Mouse (Mus musculus) myocyte (in vitro differentiated cells): ENCODE results near the gene Scp2d1. TPM values are rescaled to one million over a fixed set of nuclear protein-coding genes. Genes with fewer than 3 reads are reported as not detected.

Experiments
- H3K27me3 ChIP-seq: one replicate; pipeline ENCODE4 v1.6.1; 2011; ENCODE audit not compliant: control insufficient read depth, insufficient read depth, insufficient read length
- H3K36me3 ChIP-seq: one replicate; pipeline ENCODE4 v1.6.1; 2011; ENCODE audit not compliant: control insufficient read depth, insufficient read depth
- H3K4me2 ChIP-seq: one replicate; pipeline ENCODE4 v1.6.1; 2011; ENCODE audit warnings: low read depth, control low read depth
- H3K4me3 ChIP-seq: one replicate; pipeline ENCODE4 v1.5.1; 2011; ENCODE audit warnings: mild to moderate bottlenecking, control low read depth, moderate library complexity
- H3K79me2 ChIP-seq: one replicate; pipeline ENCODE4 v1.6.1; 2011; ENCODE audit not compliant: control insufficient read depth, insufficient read depth
- H3ac ChIP-seq: one replicate; pipeline ENCODE4 v1.6.1; 2011; ENCODE audit not compliant: control insufficient read depth, insufficient read length
- CEBPB ChIP-seq: IDR thresholded peaks from 2 replicates; pipeline ENCODE4 v1.6.1; 2011; ENCODE audit warnings: mild to moderate bottlenecking, moderate library complexity; ENCODE audit not compliant: poor library complexity, insufficient read depth, severe bottlenecking
- E2F4 ChIP-seq: IDR thresholded peaks from one replicate; pipeline ENCODE4 v1.6.1; 2011; ENCODE audit warnings: mild to moderate bottlenecking, control low read depth, moderate library complexity; ENCODE audit not compliant: insufficient read depth
- MAX ChIP-seq: IDR thresholded peaks from one replicate; pipeline ENCODE4 v1.6.1; 2011; ENCODE audit warnings: low read depth, mild to moderate bottlenecking, control low read depth
- MYOD1 ChIP-seq, 3 experiments: IDR thresholded peaks; one replicate each; pipeline ENCODE4 v1.6.1; 2011; ENCODE audit warnings: control low read depth in 2 of 3, low read depth in 2 of 3, mild to moderate bottlenecking in 2 of 3, moderate library complexity in 1 of 3; ENCODE audit not compliant: insufficient read length in 2 of 3, control insufficient read depth in 1 of 3
- MYOG ChIP-seq, 3 experiments: IDR thresholded peaks; one replicate each; pipeline ENCODE4 v1.6.1; 2011; ENCODE audit warnings: control low read depth in 2 of 3, low read depth in 2 of 3, mild to moderate bottlenecking in 2 of 3; ENCODE audit not compliant: insufficient read length in 2 of 3, control insufficient read depth in 1 of 3, insufficient read depth in 1 of 3
- POLR2A ChIP-seq: IDR thresholded peaks from one replicate; pipeline ENCODE4 v1.6.1; 2011; ENCODE audit warnings: low read depth, mild to moderate bottlenecking, control low read depth, moderate library complexity; ENCODE audit not compliant: insufficient read length
- POLR2AphosphoS2 ChIP-seq: IDR thresholded peaks from one replicate; pipeline ENCODE4 v1.6.1; 2011; ENCODE audit warnings: low read depth, control low read depth; ENCODE audit not compliant: insufficient read length
- REST ChIP-seq: IDR thresholded peaks from one replicate; pipeline ENCODE4 v1.6.1; 2011; ENCODE audit warnings: mild to moderate bottlenecking, control low read depth, moderate library complexity; ENCODE audit not compliant: insufficient read depth, insufficient read length
- SRF ChIP-seq: IDR thresholded peaks from one replicate; pipeline ENCODE4 v1.6.1; 2011; ENCODE audit warnings: low read depth; ENCODE audit not compliant: control insufficient read depth, insufficient read length
- TCF12 ChIP-seq: IDR thresholded peaks from one replicate; pipeline ENCODE4 v1.6.1; 2011; ENCODE audit warnings: mild to moderate bottlenecking, control low read depth; ENCODE audit not compliant: poor library complexity, insufficient read depth, severe bottlenecking
- TCF3 ChIP-seq: IDR thresholded peaks from one replicate; pipeline ENCODE4 v1.6.1; 2011; ENCODE audit warnings: low read depth, control low read depth; ENCODE audit not compliant: insufficient read length
- USF1 ChIP-seq: IDR thresholded peaks from one replicate; pipeline ENCODE4 v1.6.1; 2011; ENCODE audit warnings: low read depth, mild to moderate bottlenecking, control low read depth, moderate library complexity
- polyA plus RNA-seq: library from polyadenylated mRNA; unstranded; fragments of >200 nt; fragmentation: generic; extraction: Trizol; gene quantifications from one replicate; pipeline ENCODE4 v1.2.1, GENCODE M21; 2012; ENCODE audit warnings: missing spikeins

Gene Scp2d1
- polyA plus RNA-seq, 1 experiment = not detected

GRCm38 (mm10) chr2:144782481-144782880, 41.0 kb upstream of the Scp2d1 start:
- H3K27me3 ChIP-seq = no peaks in the 10 kb centered on the region
- no peak overlapping the region for H3K4me2 ChIP-seq
- H3ac ChIP-seq = no peak overlapping the region
- no peaks in the 10 kb centered on the region for H3K36me3 ChIP-seq
- no peaks in the 10 kb centered on the region for H3K79me2 ChIP-seq
- H3K4me3 ChIP-seq = no peak overlapping the region
- no peak for TF ChIP-seq MAX

DNA sequence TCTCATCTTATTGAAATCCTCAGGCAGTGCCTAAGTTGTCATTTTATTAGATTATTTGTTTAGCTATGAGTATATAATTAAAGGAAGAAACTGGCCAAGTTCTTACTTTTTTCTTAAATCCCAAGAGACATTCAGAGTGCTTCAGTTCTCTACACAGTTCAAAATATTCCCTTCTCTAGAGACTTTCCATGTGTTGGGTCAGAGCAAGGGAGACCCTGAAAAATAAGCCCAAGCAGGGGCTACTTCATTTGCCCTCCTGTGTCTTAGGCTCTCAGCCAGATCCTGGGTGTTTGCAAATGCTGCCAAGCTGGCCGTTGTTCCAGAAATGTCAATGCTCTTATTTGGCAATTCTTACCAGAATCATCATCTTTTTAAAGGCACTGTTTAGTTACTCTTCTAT, 40.3 kb upstream of the Scp2d1 start:
- H3ac ChIP-seq = no peak overlapping the region
- TF ChIP-seq SRF (no peak), POLR2AphosphoS2 (no peak), TCF12 (no peak), REST (no peak), MYOD1 (IDR thresholded peaks at IDR 0.05; ENCODE audit: control insufficient read depth in 1 of 3, insufficient read length in 2 of 3, low read depth in 2 of 3) (no peak), CEBPB (no peak), E2F4 (no peak), POLR2A (no peak), MYOG (IDR thresholded peaks at IDR 0.05; ENCODE audit: control insufficient read depth in 1 of 3, insufficient read depth in 1 of 3, insufficient read length in 2 of 3, low read depth in 2 of 3) (no peak), USF1 (no peak), MAX (no peak), TCF3 (no peak)
- no peak overlapping the region for H3K4me3 ChIP-seq
- no peaks in the 10 kb centered on the region for H3K79me2 ChIP-seq
- H3K27me3 ChIP-seq = no peaks in the 10 kb centered on the region
- no peaks in the 10 kb centered on the region for H3K36me3 ChIP-seq
- no peak overlapping the region for H3K4me2 ChIP-seq

DNA sequence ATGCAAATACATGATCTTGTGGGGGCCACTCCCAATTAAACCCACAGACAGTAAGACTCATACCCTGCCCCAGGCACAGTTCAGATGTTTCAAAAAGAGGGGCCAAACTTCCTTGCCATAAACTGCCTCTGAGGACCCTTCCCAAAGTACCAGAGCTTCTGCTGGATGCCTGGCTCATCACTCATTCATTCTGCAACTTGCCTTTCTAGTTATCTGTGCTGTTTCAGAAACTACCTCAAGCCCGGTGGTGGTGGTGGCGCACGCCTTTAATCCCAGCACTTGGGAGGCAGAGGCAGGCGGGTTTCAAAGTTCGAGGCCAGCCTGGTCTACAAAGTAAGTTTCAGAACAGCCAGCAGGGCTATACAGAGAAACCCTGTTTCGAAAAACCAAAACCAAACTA, 39.6 kb upstream of the Scp2d1 start:
- no peaks in the 10 kb centered on the region for H3K36me3 ChIP-seq
- H3ac ChIP-seq = no peak overlapping the region
- no peaks in the 10 kb centered on the region for H3K79me2 ChIP-seq
- no peak overlapping the region for H3K4me2 ChIP-seq
- TF ChIP-seq USF1 = no peak
- TF ChIP-seq MAX = no peak
- TF ChIP-seq POLR2A = no peak
- TF ChIP-seq TCF12 = no peak
- no peak for TF ChIP-seq MYOG (IDR thresholded peaks at IDR 0.05; ENCODE audit: control insufficient read depth in 1 of 3, insufficient read depth in 1 of 3, insufficient read length in 2 of 3, low read depth in 2 of 3)
- TF ChIP-seq E2F4 = no peak
- no peak for TF ChIP-seq TCF3
- no peak for TF ChIP-seq SRF
- no peak for TF ChIP-seq CEBPB
- no peak for TF ChIP-seq POLR2AphosphoS2
- no peak for TF ChIP-seq REST
- TF ChIP-seq MYOD1 (IDR thresholded peaks at IDR 0.05; ENCODE audit: control insufficient read depth in 1 of 3, insufficient read length in 2 of 3, low read depth in 2 of 3) = no peak
- H3K4me3 ChIP-seq = no peak overlapping the region
- no peaks in the 10 kb centered on the region for H3K27me3 ChIP-seq

DNA sequence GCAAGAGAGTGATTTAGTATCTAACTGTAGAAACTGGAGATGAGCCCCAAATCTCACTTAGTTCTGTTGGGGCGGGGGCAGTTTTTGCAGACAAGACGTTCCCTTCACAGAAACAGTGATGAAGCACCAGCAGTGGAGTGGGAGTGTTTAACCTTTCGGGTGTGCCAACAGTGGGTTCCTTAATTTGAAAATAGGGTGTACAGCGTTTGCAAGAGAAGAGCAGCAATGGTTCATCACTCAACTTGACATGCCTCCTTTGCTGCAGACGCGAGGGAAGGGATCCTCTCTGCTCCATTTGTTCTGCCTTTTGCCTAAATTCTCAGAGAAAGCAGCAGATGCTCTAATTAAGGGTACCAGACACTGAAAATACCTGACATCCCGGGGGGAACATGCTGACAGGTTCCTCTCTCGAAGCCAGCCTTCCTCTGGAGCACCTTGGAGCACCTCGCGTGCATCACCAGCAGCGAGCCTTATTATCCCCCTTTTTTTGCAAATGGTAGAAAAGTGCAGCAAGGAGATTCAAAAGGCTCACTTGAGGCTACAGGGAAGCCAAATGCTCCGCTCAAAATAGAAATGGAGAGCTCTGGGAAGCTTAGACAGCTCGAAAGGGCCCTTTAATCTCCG, 31.7 kb upstream of the Scp2d1 start:
- no peak overlapping the region for H3K4me3 ChIP-seq
- H3K36me3 ChIP-seq = no peaks in the 10 kb centered on the region
- no peaks in the 10 kb centered on the region for H3K79me2 ChIP-seq
- H3K27me3 ChIP-seq = no peaks in the 10 kb centered on the region
- H3ac ChIP-seq = no peak overlapping the region
- TF ChIP-seq MAX (no peak), E2F4 (no peak), TCF3 (no peak), USF1 (no peak), POLR2AphosphoS2 (no peak), POLR2A (no peak), MYOD1 (IDR thresholded peaks at IDR 0.05; ENCODE audit: control insufficient read depth in 1 of 3, insufficient read length in 2 of 3, low read depth in 2 of 3) (no peak), MYOG (IDR thresholded peaks at IDR 0.05; ENCODE audit: control insufficient read depth in 1 of 3, insufficient read depth in 1 of 3, insufficient read length in 2 of 3, low read depth in 2 of 3) (no peak), SRF (no peak), CEBPB (no peak), REST (no peak), TCF12 (no peak)
- no peak overlapping the region for H3K4me2 ChIP-seq

DNA sequence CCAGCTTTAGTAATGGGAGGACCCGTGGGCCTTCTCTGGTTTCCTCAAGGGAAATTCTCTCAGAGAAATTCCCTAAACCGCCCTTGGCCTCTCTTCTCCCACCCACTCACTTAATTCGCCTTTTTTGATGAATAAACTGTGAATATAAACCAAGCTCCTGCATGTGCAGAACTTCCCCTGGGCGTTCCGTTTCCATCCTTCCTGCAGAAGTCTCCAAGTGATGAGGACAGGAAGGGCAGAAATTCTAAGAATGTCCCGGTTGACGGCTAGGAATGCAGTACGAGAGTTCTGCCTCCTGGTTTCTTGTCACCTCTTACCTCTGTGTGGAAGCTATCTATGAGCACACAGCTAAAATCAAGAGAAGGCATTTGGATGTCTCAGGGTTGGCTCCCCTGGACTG, 25.9 kb upstream of the Scp2d1 start:
- no peak overlapping the region for H3K4me2 ChIP-seq
- TF ChIP-seq POLR2A (no peak), SRF (no peak), E2F4 (no peak), MYOG (IDR thresholded peaks at IDR 0.05; ENCODE audit: control insufficient read depth in 1 of 3, insufficient read depth in 1 of 3, insufficient read length in 2 of 3, low read depth in 2 of 3) (no peak), CEBPB (no peak), TCF12 (no peak), POLR2AphosphoS2 (no peak), MAX (no peak), TCF3 (no peak), USF1 (no peak), MYOD1 (IDR thresholded peaks at IDR 0.05; ENCODE audit: control insufficient read depth in 1 of 3, insufficient read length in 2 of 3, low read depth in 2 of 3) (no peak), REST (no peak)
- no peak overlapping the region for H3ac ChIP-seq
- no peak overlapping the region for H3K4me3 ChIP-seq
- H3K79me2 ChIP-seq = no peaks in the 10 kb centered on the region
- no peaks in the 10 kb centered on the region for H3K36me3 ChIP-seq
- H3K27me3 ChIP-seq = no peaks in the 10 kb centered on the region
